Mouse (Mus musculus) lung, postnatal 14 days (tissue): ENCODE measurements around the gene Fosb.

Experiments
- DNase-seq: peaks from one replicate; pipeline ENCODE4 v3.0.0; 2021

Fosb gene

GRCm38 (mm10) chr7:19279052-19279451 is 30.8 kb downstream of the Fosb start:
- no peak for DNase-seq

GRCm38 (mm10) chr7:19276253-19276652 is 33.6 kb downstream of the Fosb start:
- DNase-seq = no peak

GRCm38 (mm10) chr7:19272173-19272764 is 37.6 kb downstream of the Fosb start:
- peak; percentile 85 for DNase-seq

GRCm38 (mm10) chr7:19271238-19272172 is 38.3 kb downstream of the Fosb start, which contains the start of gene Vasp:
Gene Vasp, minus strand, starts transcription at chr7:19271817.
- peak; percentile 87 for DNase-seq

GRCm38 (mm10) chr7:19270509-19271237 is 39.2 kb downstream of the Fosb start:
- DNase-seq = no peak

- DNase-seq = peak; percentile 81
Measured at GRCm38 (mm10) chr7:19269721-19270441, 40.0 kb downstream of the Fosb start.

GRCm38 (mm10) chr7:19268993-19269681 is 40.7 kb downstream of the Fosb start:
- peak; percentile 42 for DNase-seq

GRCm38 (mm10) chr7:19267051-19267450 is 42.8 kb downstream of the Fosb start:
- peak; percentile 46 for DNase-seq

GRCm38 (mm10) chr7:19265928-19266822 is 43.7 kb downstream of the Fosb start:
- DNase-seq = peak; percentile 29

- no peak for DNase-seq
Measured at GRCm38 (mm10) chr7:19265147-19265546, 44.7 kb downstream of the Fosb start.

GRCm38 (mm10) chr7:19258336-19258735 is 51.5 kb downstream of the Fosb start:
- DNase-seq = no peak

- DNase-seq = peak; percentile 82
Measured at GRCm38 (mm10) chr7:19257390-19258022, 52.3 kb downstream of the Fosb start.

GRCm38 (mm10) chr7:19256567-19256966 is 53.3 kb downstream of the Fosb start:
- no peak for DNase-seq

GRCm38 (mm10) chr7:19255395-19255794 is 54.5 kb downstream of the Fosb start:
- DNase-seq = no peak

GRCm38 (mm10) chr7:19253437-19253836 is 56.4 kb downstream of the Fosb start:
- DNase-seq = no peak
